Comparison of ENCODE assay signal across 11 mouse cellular contexts in the genomic region with DNA sequence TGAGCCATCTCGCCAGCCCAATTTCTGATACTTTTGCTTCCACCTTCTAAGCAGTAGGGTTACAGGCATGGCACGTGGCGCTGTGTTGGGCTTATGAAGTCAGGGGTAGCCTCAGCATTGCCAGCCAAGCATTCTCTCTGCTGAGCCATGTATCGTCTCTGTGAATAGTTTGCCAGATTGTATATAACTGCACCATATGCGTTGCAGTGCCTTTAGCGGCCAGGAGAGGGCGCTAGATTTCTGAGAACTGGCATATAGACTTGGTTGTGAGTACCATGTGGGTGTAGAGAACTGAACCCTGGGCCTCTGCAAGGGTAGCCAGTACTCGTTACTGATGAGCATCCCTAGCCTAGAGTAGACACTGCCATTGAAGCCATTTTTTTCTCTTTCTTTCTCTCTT. TPM values are rescaled to one million over a fixed set of nuclear protein-coding genes. Genes with fewer than 3 reads are reported as not detected.
DNase-seq lines count a peak whose midpoint lies in the region; ATAC-seq and TF ChIP-seq lines count a peak whose summit lies in the region.
"Had no signal": no experiment of that assay in that cellular context is flagged by ENCODE, and none has a peak within 500 bp of the region (broad histone marks: within the 10 kb centered on the region; RNA-seq: fewer than 3 reads in every experiment).

No protein-coding gene starts in this region.

- no peaks in the 10 kb centered on the region for H3K9me3 ChIP-seq in kidney, embryonic 14.5 days (ENCODE audit: control insufficient read depth, low read length)

- ATAC-seq in kidney, embryonic 14.5 days (ENCODE audit: low FRiP score, low TSS enrichment) = no peak
- no peak for ATAC-seq in erythroid progenitor cell, adult 5-6 weeks (replicated peaks; ENCODE audit: low FRiP score, poor library complexity, severe bottlenecking)
- ATAC-seq: midbrain, embryonic 16.5 days had no signal

- peak; percentile 24 to 26 for DNase-seq in kidney, postnatal 4 days
- peak; percentile 14 for DNase-seq in thymus, postnatal 0 days (ENCODE audit: low spot score)
- no peak for DNase-seq in thymus, postnatal 10 days (ENCODE audit: low spot score in 2 of 2)
- no peak for DNase-seq in brain, embryonic 14.5 days (ENCODE audit: low read depth)
- no peak for DNase-seq in urinary bladder, adult 18-20 months (ENCODE audit: low spot score in 2 of 2)
- DNase-seq in cerebellum, adult 9-11 months = no peak
- DNase-seq: kidney, adult 18-20 months had no signal

- H3K9ac ChIP-seq in kidney, embryonic 14.5 days (ENCODE audit: low read depth, low read length) = no peak overlapping the region

- H3K27me3 ChIP-seq in kidney, embryonic 14.5 days (ENCODE audit: control insufficient read depth, insufficient read depth, low read length) = no peaks in the 10 kb centered on the region

- TF ChIP-seq POLR2A in brain, embryonic 14.5 days (IDR thresholded peaks at IDR 0.05; ENCODE audit: borderline replicate concordance, extremely low read depth, insufficient read depth, insufficient read length, poor library complexity, severe bottlenecking) = no peak

- peaks cover 8% of the 10 kb centered on the region; the same call in 1 of the 2 replicates for H3K4me1 ChIP-seq in kidney, embryonic 14.5 days (ENCODE audit: control insufficient read depth, insufficient read depth, low read length)

- no peak overlapping the region for H3K4me3 ChIP-seq in kidney, embryonic 14.5 days (ENCODE audit: low read length)
- H3K4me3 ChIP-seq: erythroblast, embryonic 14.5 days had no signal

- peak; percentile 49; the same call in 1 of the 2 replicates for TF ChIP-seq CTCF in brain, embryonic 14.5 days (IDR thresholded peaks at IDR 0.05; ENCODE audit: borderline replicate concordance, extremely low read depth, insufficient read depth, insufficient read length)

- H3K4me2 ChIP-seq in kidney, embryonic 14.5 days (replicated peaks; ENCODE audit: low read depth, low read length) = no peak overlapping the region

- no peak overlapping the region for H3K27ac ChIP-seq in kidney, embryonic 14.5 days (ENCODE audit: low read depth, low read length)

- WGBS in kidney, embryonic 14.5 days = 82% methylated on average over 8 of the region's 8 CpGs

- peaks cover 60% of the 10 kb centered on the region for H3K36me3 ChIP-seq in kidney, embryonic 14.5 days (ENCODE audit: control insufficient read depth, insufficient read depth, low read length)

RNA-seq across cellular contexts. Expression of a gene that starts 4.1 kb away (rescaled TPM):
- 38.2 and 54.2 TPM in 2 replicates for polyA plus RNA-seq in kidney, embryonic 14.5 days (2014; fragmentation: Nextera tagmentation; extraction: Ambion mirVana)
- polyA plus RNA-seq in thymus, postnatal 0 days (2015; fragmentation: Nextera tagmentation; extraction: Ambion mirVana) = 32.4 and 37.4 TPM in 2 replicates
- polyA plus RNA-seq in brain, embryonic 14.5 days (2012; rRNA removed) = 7.0 and 8.8 TPM in 2 replicates
- 7.2 and 8.8 TPM in 2 replicates for total RNA-seq in erythroid progenitor cell, adult 5-6 weeks (2015; ENCODE audit: low replicate concordance)
- total RNA-seq in erythroid progenitor cell, adult 5-6 weeks (2017; ENCODE audit: low replicate concordance) = 11.2 and 13.4 TPM in 2 replicates

RNA-seq across cellular contexts. Expression of a gene that starts 40.5 kb away (rescaled TPM):
- polyA plus RNA-seq in kidney, embryonic 14.5 days (2014; fragmentation: Nextera tagmentation; extraction: Ambion mirVana) = 31.5 and 33.2 TPM in 2 replicates
- polyA plus RNA-seq in thymus, postnatal 0 days (2015; fragmentation: Nextera tagmentation; extraction: Ambion mirVana) = 35.9 and 36.2 TPM in 2 replicates
- polyA plus RNA-seq in brain, embryonic 14.5 days (2012; rRNA removed) = 24.0 and 26.4 TPM in 2 replicates
- total RNA-seq in erythroid progenitor cell, adult 5-6 weeks (2015; ENCODE audit: low replicate concordance) = 6.3 and 10.5 TPM in 2 replicates
- total RNA-seq in erythroid progenitor cell, adult 5-6 weeks (2017; ENCODE audit: low replicate concordance) = 11.6 and 28.2 TPM in 2 replicates

RNA-seq across cellular contexts. Expression of a gene that starts 40.5 kb away (rescaled TPM):
- polyA plus RNA-seq in kidney, embryonic 14.5 days (2014; fragmentation: Nextera tagmentation; extraction: Ambion mirVana) = 55.8 and 77.5 TPM in 2 replicates
- 56.5 and 56.9 TPM in 2 replicates for polyA plus RNA-seq in thymus, postnatal 0 days (2015; fragmentation: Nextera tagmentation; extraction: Ambion mirVana)
- 59.4 and 60.6 TPM in 2 replicates for polyA plus RNA-seq in brain, embryonic 14.5 days (2012; rRNA removed)
- 43.6 and 62.5 TPM in 2 replicates for total RNA-seq in erythroid progenitor cell, adult 5-6 weeks (2015; ENCODE audit: low replicate concordance)
- 53.7 and 109 TPM in 2 replicates for total RNA-seq in erythroid progenitor cell, adult 5-6 weeks (2017; ENCODE audit: low replicate concordance)

RNA-seq across cellular contexts. Expression of a gene that starts 58.1 kb away (rescaled TPM):
- 1.6 and 1.7 TPM in 2 replicates for polyA plus RNA-seq in kidney, embryonic 14.5 days (2014; fragmentation: Nextera tagmentation; extraction: Ambion mirVana)
- polyA plus RNA-seq in thymus, postnatal 0 days (2015; fragmentation: Nextera tagmentation; extraction: Ambion mirVana) = 1.3 and 1.4 TPM in 2 replicates
- 0.26 and 0.74 TPM in 2 replicates for polyA plus RNA-seq in brain, embryonic 14.5 days (2012; rRNA removed)
- not detected in 2 replicates for total RNA-seq in erythroid progenitor cell, adult 5-6 weeks (2015; ENCODE audit: low replicate concordance)
- not detected in 2 replicates for total RNA-seq in erythroid progenitor cell, adult 5-6 weeks (2017; ENCODE audit: low replicate concordance)
- polyA plus RNA-seq: erythroblast, embryonic 14.5 days had no signal

Comparison
In these comparisons a context has a peak if more than half of its experiments do, and no peak if none do; other contexts are left out.
1. DNase-seq: peak in kidney, postnatal 4 days (2 of 2) and thymus, postnatal 0 days (single experiment); none in thymus, postnatal 10 days (0 of 2), brain, embryonic 14.5 days (single experiment), urinary bladder, adult 18-20 months (0 of 2) and cerebellum, adult 9-11 months (single experiment).